Mouse (Mus musculus) lung, postnatal 4 days (tissue): ENCODE results near the gene Gm49358.

Source experiments
- DNase-seq, 2 experiments: peaks; one replicate each; pipeline ENCODE4 v3.0.0; 2021

Gene Gm49358

GRCm38 (mm10) chr10:86778398-86779116, 14.8 kb downstream of the Gm49358 start, which contains the start of gene Nt5dc3:
Gene Nt5dc3 (plus strand): TSS chr10:86779005.
- peak; percentile 97 to 98 for DNase-seq

- DNase-seq: peak; percentile 35 to 46
Measured at GRCm38 (mm10) chr10:86779117-86779755, 15.5 kb downstream of the Gm49358 start.

- no peak for DNase-seq
Measured at GRCm38 (mm10) chr10:86779816-86780500, 16.2 kb downstream of the Gm49358 start.

GRCm38 (mm10) chr10:86781641-86782040, 17.9 kb downstream of the Gm49358 start:
- no peak for DNase-seq

- no peak for DNase-seq
Measured at GRCm38 (mm10) chr10:86782656-86783055, 18.9 kb downstream of the Gm49358 start.

- no peak for DNase-seq
Measured at GRCm38 (mm10) chr10:86783561-86783960, 19.8 kb downstream of the Gm49358 start.

- DNase-seq: no peak
Measured at GRCm38 (mm10) chr10:86784126-86784675, 20.4 kb downstream of the Gm49358 start.

- DNase-seq: no peak
Measured at GRCm38 (mm10) chr10:86785396-86785795, 21.6 kb downstream of the Gm49358 start.

GRCm38 (mm10) chr10:86786083-86786482, 22.3 kb downstream of the Gm49358 start:
- no peak for DNase-seq

GRCm38 (mm10) chr10:86788193-86788592, 24.4 kb downstream of the Gm49358 start:
- no peak for DNase-seq

- DNase-seq: no peak
Measured at GRCm38 (mm10) chr10:86789146-86789672, 25.4 kb downstream of the Gm49358 start.

- no peak for DNase-seq
Measured at GRCm38 (mm10) chr10:86791507-86792184, 27.9 kb downstream of the Gm49358 start.

- peak in 1 of 2 experiments; percentile 60 for DNase-seq
Measured at GRCm38 (mm10) chr10:86793509-86793951, 29.8 kb downstream of the Gm49358 start.

GRCm38 (mm10) chr10:86794196-86794595, 30.4 kb downstream of the Gm49358 start:
- DNase-seq: no peak

GRCm38 (mm10) chr10:86794794-86795535, 31.2 kb downstream of the Gm49358 start:
- DNase-seq: no peak

- DNase-seq: no peak
Measured at GRCm38 (mm10) chr10:86796073-86796741, 32.4 kb downstream of the Gm49358 start.

GRCm38 (mm10) chr10:86807362-86807761, 43.6 kb downstream of the Gm49358 start:
- no peak for DNase-seq

- DNase-seq: no peak
Measured at GRCm38 (mm10) chr10:86808013-86808758, 44.4 kb downstream of the Gm49358 start.

GRCm38 (mm10) chr10:86810000-86810399, 46.2 kb downstream of the Gm49358 start:
- DNase-seq: no peak

- DNase-seq: no peak
Measured at GRCm38 (mm10) chr10:86810612-86811011, 46.8 kb downstream of the Gm49358 start.
